Mouse (Mus musculus) small intestine, adult 2 months (tissue): ENCODE measurements around the gene Prtg.

Experiments used
- CTCF ChIP-seq: fragments of 200-500 bp; IDR thresholded peaks from 2 replicates; pipeline ENCODE4 v1.5.1; 2012; ENCODE audit warnings: low read depth, mild to moderate bottlenecking, control low read depth, inconsistent platforms, low read length, moderate library complexity, mixed read lengths; ENCODE audit not compliant: insufficient replicate concordance, insufficient read length; ENCODE audit errors: extremely low read depth
- POLR2A ChIP-seq: fragments of 200-500 bp; IDR thresholded peaks from 2 replicates; pipeline ENCODE4 v1.6.1; 2012; ENCODE audit warnings: low read depth, mild to moderate bottlenecking, control low read depth, inconsistent platforms, low read length, moderate library complexity

DNA sequence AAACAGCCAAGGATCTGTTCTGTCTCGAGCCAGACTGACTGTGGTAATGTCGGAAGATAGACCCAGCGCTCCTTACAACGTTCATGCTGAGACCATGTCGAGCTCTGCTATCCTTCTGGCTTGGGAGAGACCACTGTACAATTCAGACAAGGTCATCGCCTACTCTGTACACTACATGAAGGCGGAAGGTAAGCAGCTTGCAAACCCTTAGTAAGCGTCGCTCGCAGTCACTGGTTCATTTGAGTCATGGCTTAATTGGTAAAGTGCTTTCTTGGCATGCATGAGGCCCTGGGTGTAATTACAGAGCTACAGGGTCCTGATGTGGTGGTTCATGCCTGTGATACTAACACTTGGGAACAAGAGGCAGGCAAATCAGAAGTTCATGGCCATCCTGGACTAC, 44.9 kb downstream of the Prtg start:
- TF ChIP-seq CTCF (no peak), POLR2A (no peak)
